Mouse (Mus musculus): ENCODE results near the gene Zbtb43. TPM values are rescaled to one million over a fixed set of nuclear protein-coding genes. Genes with fewer than 3 reads are reported as not detected.

The Zbtb43 gene
- polyA plus RNA-seq, 1 experiment from 2014 or later: 35.8 TPM

DNA sequence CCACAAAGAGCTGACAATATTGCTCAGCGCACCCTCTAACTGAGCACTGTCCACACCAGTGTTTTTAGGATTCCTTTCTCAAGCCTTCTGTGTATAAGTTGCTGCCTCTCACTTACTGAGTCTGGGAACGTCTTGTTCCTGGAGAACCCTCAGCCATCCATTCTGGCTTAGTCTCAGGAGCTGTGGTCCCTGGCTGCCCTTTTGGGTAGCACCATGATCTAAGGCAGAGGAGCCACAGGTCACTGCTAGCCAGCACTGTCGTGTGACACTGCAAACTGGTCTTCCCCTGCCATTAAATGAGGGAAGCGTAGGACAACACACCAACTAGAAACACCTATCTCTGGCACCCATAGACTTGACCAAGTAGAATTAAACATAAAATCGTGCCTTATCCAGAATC lies 15.6 kb downstream of the Zbtb43 start:
- Histone ChIP-seq H3K4me1 (peaks cover 4% of the 10 kb centered on the region; the same call in 1 of the 2 replicates), H3K4me3 (no peak overlapping the region), H3K9ac (replicated peaks) (no peak overlapping the region), H3K36me3 (peaks cover 55% of the 10 kb centered on the region), H3K27me3 (no peaks in the 10 kb centered on the region), H3K4me2 (replicated peaks) (no peak overlapping the region), H3K9me3 (no peaks in the 10 kb centered on the region), H3K27ac (replicated peaks) (peak overlapping the region; percentile 51; the same call in 1 of the 2 replicates)
- 91% methylated on average over 5 of the region's 5 CpGs for WGBS
- ATAC-seq (replicated peaks): no peak

DNA sequence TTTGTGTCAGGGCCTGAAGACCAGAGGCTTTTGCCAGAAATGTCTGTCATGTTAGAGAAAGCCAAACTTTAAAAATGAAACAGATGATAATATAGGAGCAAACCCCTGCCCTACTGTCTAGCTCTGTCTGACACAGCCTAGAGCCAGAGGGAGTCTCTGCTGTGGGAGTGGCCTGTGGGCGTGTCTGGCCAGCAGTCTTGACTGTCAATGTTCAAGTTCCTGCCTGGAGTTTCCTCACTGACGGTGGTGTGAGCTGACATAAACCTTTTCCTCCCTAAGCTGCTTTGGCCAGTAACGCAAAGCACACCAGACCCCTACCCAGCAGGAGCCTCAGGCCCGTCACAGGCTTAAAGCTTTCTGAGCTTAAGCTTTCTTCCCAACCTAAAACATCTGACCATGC lies 16.2 kb downstream of the Zbtb43 start:
- Histone ChIP-seq H3K4me3 (no peak overlapping the region), H3K36me3 (peaks cover 55% of the 10 kb centered on the region), H3K4me1 (peaks cover 4% of the 10 kb centered on the region; the same call in 1 of the 2 replicates), H3K9me3 (no peaks in the 10 kb centered on the region), H3K4me2 (replicated peaks) (no peak overlapping the region), H3K27me3 (no peaks in the 10 kb centered on the region), H3K9ac (replicated peaks) (no peak overlapping the region), H3K27ac (replicated peaks) (no peak overlapping the region)
- 64% methylated on average over 4 of the region's 4 CpGs for WGBS
- ATAC-seq (replicated peaks): no peak

DNA sequence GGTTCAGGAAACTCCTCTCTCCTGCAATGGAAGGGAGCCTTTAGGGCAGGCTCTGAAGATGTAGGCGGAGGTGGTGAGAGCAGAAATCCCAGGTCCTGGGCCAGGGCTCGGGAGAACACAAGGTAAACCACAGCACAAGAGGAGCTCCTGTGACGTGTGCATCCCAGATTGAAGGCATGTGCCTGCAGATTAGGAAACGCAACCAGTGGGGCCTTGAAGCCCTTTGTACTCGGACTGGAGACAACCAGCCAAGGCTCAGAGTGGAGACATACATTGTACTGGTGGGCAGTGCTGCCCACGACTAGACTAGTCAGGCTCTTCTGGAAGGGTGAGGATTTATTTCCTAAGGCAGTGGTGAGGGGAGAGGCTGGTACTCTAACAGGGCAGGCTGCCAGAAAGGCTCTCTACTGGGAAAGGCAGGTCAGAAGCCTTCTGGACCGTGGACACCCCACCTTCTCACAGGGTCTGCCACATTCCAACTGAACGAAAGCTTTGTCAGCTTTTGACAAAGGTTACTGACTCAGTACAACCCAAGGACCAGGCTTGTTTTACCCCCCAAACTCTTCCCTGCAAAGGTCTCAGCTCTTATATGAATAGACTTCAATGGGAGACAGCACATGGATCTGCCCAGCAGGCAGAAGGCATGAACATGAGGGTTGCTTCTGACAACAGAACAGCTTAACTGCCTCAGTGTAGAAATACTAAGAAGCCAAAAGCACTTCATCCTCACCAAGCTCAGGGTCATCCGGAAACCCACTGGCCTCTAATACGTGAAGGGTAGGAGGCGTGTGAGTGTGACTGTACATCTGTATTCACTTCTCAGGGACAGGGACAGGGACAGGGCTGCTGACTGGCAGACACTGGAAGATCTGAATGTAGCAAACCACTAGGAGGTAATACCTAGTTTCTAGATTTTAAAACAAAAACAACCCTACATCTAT lies 17.1 kb downstream of the Zbtb43 start:
- no peaks in the 10 kb centered on the region for H3K9me3 ChIP-seq
- peaks cover 49% of the 10 kb centered on the region for H3K36me3 ChIP-seq
- no peaks in the 10 kb centered on the region for H3K27me3 ChIP-seq
- ATAC-seq (replicated peaks): no peak
- H3K4me3 ChIP-seq: no peak overlapping the region
- H3K9ac ChIP-seq (replicated peaks): no peak overlapping the region
- peaks cover 4% of the 10 kb centered on the region; the same call in 1 of the 2 replicates for H3K4me1 ChIP-seq
- H3K27ac ChIP-seq (replicated peaks): no peak overlapping the region
- 86% methylated on average over 11 of the region's 11 CpGs for WGBS
- no peak overlapping the region for H3K4me2 ChIP-seq (replicated peaks)

DNA sequence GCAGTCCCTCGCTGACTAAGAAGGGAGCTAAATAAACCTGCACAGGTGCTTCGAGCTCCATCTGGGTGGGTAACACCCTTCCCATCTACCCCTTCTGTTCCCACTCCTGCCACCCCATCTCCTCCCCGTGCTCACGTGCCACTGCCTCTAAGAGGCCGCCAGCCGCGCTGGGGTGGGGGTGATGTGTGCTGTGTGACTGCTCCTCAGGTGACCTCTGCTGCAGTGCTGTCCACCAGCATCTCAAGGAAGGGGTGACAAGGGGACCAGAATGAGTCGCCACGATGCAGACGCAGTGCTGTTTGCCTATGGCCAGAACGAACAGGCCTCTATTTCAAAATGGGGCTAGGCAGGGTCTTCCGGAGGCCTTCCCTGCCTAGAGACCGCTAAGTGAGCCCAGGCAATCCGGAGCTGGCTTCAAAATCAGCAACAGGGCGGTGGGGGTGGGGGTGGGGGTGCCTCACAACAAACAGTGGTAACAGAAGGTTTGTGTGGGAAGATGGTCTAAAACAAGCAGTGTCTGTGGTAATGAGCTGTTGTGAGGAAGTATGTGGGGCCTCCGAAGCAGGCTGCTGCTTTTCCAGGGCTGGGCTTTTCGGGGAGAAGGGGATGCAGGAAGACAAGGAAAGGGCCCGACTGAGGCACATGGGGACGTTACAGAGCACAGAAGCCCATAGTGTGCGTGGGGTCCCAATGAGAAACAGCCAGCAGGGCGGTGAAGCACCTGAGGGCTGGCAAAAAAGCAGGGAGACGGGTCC lies 19.1 kb downstream of the Zbtb43 start:
- Histone ChIP-seq H3K9ac (replicated peaks) (no peak overlapping the region), H3K4me2 (replicated peaks) (no peak overlapping the region), H3K4me3 (no peak overlapping the region), H3K9me3 (no peaks in the 10 kb centered on the region), H3K36me3 (peaks cover 38% of the 10 kb centered on the region), H3K4me1 (peaks cover 4% of the 10 kb centered on the region; the same call in 1 of the 2 replicates), H3K27ac (replicated peaks) (no peak overlapping the region), H3K27me3 (no peaks in the 10 kb centered on the region)
- WGBS: 91% methylated on average over 22 of the region's 22 CpGs
- ATAC-seq (replicated peaks): no peak

DNA sequence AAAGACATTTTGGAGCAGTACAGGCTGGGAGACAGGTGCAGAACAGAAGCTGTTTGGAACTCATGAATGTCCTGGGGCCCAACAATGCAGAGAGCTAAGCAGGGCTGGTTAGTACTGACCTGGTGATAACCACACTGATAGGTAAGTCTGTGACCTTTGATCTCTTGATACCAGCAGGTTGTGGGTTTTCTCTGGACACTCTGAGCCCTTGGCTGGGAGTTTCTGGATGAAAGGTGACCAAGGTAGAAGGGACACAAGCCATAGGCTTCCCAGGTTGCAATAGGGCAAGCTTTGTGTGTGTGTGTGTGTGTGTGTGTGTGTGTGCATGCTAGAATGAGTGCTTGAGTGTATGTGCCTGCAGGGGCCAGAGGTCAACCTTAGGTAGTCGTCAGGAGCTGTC lies 21.6 kb downstream of the Zbtb43 start:
- Histone ChIP-seq H3K9me3 (no peaks in the 10 kb centered on the region), H3K36me3 (peaks cover 17% of the 10 kb centered on the region), H3K27ac (replicated peaks) (no peak overlapping the region), H3K27me3 (no peaks in the 10 kb centered on the region), H3K4me1 (no peaks in the 10 kb centered on the region), H3K4me3 (no peak overlapping the region), H3K9ac (replicated peaks) (no peak overlapping the region), H3K4me2 (replicated peaks) (no peak overlapping the region)
- WGBS: 53% methylated on average over 1 of the region's 1 CpGs
- no peak for ATAC-seq (replicated peaks)

DNA sequence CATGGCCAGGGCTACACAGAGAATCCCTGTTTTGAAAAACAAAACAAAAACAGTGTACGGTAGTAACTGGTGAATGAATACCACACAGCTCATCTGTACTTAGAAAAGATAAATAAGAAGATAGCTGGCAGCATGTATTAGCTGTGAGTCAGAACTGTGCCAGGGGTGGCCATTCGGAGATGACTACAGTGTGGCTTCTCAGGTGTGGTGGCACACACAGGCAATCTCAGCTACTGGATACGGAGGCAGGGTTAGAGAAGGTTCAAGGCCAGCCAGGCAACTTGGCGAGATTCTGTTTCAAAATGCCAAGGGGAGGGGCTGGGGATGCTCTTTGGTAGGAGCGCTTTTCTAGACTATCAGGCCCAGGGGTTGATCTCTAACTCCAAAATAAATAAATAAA lies 22.6 kb downstream of the Zbtb43 start:
- Histone ChIP-seq H3K36me3 (peaks cover 12% of the 10 kb centered on the region), H3K27me3 (no peaks in the 10 kb centered on the region), H3K4me2 (replicated peaks) (no peak overlapping the region), H3K27ac (replicated peaks) (no peak overlapping the region), H3K9me3 (no peaks in the 10 kb centered on the region), H3K9ac (replicated peaks) (no peak overlapping the region), H3K4me1 (peaks cover 5% of the 10 kb centered on the region), H3K4me3 (no peak overlapping the region)
- ATAC-seq (replicated peaks): no peak
- 90% methylated on average over 5 of the region's 5 CpGs for WGBS

DNA sequence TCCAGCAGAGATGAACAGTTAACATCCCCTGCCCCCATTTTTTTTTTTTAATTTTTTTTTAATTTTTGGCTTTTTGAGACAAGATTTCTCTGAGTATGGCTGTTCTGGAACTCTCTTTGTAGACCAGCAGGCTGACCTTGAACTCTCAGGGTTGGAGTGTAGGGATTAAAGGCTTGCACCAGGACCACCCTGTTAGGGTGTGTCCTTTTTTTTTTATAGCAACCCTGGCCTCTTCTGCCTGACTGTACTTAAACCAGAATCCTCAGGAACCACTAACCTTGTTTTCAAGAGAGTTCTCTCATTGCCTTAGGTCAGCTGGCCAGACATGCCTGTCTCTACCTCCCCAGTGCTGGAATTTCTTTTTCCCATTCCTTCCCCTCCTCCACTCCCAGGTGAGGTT lies 23.5 kb downstream of the Zbtb43 start:
- no peaks in the 10 kb centered on the region for H3K9me3 ChIP-seq
- H3K36me3 ChIP-seq: peaks cover 9% of the 10 kb centered on the region
- no peak for ATAC-seq (replicated peaks)
- H3K27ac ChIP-seq (replicated peaks): no peak overlapping the region
- no peaks in the 10 kb centered on the region for H3K27me3 ChIP-seq
- H3K4me1 ChIP-seq: peaks cover 8% of the 10 kb centered on the region
- H3K4me3 ChIP-seq: no peak overlapping the region
- H3K9ac ChIP-seq (replicated peaks): no peak overlapping the region
- no peak overlapping the region for H3K4me2 ChIP-seq (replicated peaks)

DNA sequence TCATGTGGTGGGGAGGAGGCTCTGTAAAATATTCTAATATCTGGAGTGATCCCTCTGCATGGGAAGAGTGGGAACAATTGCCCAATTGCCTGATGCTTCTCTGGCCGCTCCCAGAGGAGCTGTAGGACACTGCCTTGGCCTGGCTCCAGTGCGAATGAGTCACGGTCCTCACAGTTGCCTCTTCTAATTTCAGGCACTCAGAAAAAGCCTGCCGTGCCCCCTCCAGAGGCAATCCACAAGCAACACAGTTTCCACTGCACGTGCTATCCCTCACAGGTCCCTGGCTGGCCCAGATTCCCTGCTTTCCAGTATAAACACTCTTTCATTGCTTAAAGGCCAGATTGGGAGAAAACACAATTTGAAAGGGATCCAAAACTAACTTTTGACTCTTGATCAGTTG lies 24.0 kb downstream of the Zbtb43 start:
- H3K36me3 ChIP-seq: peaks cover 7% of the 10 kb centered on the region; the same call in 1 of the 2 replicates
- WGBS: 39% methylated on average over 5 of the region's 5 CpGs
- H3K4me1 ChIP-seq: peaks cover 11% of the 10 kb centered on the region
- no peak overlapping the region for H3K9ac ChIP-seq (replicated peaks)
- H3K4me2 ChIP-seq (replicated peaks): no peak overlapping the region
- no peak overlapping the region for H3K4me3 ChIP-seq
- H3K27me3 ChIP-seq: no peaks in the 10 kb centered on the region
- no peak overlapping the region for H3K27ac ChIP-seq (replicated peaks)
- no peak for ATAC-seq (replicated peaks)
- H3K9me3 ChIP-seq: no peaks in the 10 kb centered on the region

DNA sequence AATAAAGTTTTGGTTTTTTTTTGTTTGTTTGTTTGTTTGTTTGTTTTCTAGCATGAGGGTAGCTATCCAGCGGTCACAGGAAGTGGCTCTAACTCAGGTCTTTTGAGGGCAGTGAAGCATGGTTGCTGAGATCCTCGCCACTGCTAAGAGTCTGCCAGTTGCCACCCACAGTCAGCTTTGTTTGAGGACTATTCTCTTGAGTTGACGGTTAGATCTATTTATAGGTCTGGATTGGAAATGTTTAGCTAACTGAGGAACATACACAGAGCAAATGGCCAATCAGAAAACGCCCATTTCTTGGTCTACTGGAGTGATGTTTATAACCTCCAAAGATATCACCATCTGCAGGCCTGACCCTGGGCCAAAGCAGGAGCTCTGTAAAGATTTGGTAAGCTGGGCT lies 25.7 kb downstream of the Zbtb43 start:
- Histone ChIP-seq H3K9ac (replicated peaks) (no peak overlapping the region), H3K27me3 (no peaks in the 10 kb centered on the region), H3K36me3 (no peaks in the 10 kb centered on the region), H3K9me3 (no peaks in the 10 kb centered on the region), H3K4me1 (peaks cover 13% of the 10 kb centered on the region), H3K4me3 (no peak overlapping the region), H3K4me2 (replicated peaks) (no peak overlapping the region), H3K27ac (replicated peaks) (no peak overlapping the region)
- no peak for ATAC-seq (replicated peaks)
- 50% methylated on average over 4 of the region's 4 CpGs for WGBS

DNA sequence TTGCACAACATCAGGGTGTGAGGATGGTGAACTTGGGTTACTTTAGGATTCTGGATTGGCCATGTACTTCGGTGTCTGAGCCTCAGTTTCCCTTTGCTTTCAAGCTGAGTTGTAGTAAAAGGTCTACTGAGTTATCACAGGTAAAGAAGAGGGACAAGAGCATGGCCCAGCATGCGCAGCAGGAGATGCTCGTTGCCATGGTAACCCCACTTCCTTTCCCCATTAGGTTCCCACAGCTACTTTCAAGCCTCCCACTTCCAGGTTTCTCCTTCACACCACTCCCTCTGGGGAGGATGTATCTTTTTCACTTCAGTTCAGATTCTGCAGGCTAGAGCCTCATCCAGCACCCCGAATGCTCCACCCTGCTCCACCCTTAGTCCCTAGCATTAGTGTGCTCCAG lies 27.5 kb downstream of the Zbtb43 start:
- H3K9ac ChIP-seq (replicated peaks): no peak overlapping the region
- peaks cover 18% of the 10 kb centered on the region for H3K4me1 ChIP-seq
- ATAC-seq (replicated peaks): no peak
- no peak overlapping the region for H3K27ac ChIP-seq (replicated peaks)
- no peaks in the 10 kb centered on the region for H3K9me3 ChIP-seq
- 31% methylated on average over 4 of the region's 4 CpGs for WGBS
- no peaks in the 10 kb centered on the region for H3K36me3 ChIP-seq
- no peak overlapping the region for H3K4me2 ChIP-seq (replicated peaks)
- H3K4me3 ChIP-seq: no peak overlapping the region
- no peaks in the 10 kb centered on the region for H3K27me3 ChIP-seq

DNA sequence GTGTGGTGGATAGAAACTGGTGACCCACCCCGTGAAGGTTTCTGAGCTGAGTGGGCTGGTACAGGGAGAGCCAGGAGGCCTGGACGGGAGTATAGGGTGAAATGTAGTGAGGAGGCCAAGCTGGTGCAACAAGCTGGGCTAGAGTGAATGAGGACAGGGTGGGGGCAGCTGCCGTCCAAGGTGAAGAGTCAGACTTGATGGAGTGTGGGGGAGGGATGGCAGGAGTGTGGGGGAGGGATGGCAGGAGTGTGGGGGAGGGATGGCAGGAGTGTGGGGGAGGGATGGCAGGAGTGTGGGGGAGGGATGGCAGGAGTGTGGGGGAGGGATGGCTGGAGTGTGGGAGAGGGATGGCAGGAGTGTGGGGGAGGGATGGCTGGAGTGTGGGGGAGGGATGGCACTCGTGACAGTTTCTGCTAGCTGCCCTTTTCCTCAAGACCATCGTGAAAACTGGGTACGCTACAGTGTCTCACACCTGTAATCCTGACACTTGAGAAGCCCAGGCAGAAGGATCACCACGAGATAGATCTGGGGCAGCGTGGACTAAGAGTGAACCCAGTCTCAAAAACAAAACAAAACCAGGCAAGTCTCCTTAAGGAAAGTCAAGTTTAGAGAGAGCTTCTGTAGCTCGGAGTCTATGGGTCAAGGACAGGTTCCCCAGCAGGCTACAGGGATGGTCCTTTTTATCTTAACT lies 28.2 kb downstream of the Zbtb43 start:
- H3K9me3 ChIP-seq: no peaks in the 10 kb centered on the region
- H3K4me3 ChIP-seq: no peak overlapping the region
- no peak overlapping the region for H3K27ac ChIP-seq (replicated peaks)
- WGBS: 20% methylated on average over 9 of the region's 9 CpGs
- H3K4me2 ChIP-seq (replicated peaks): no peak overlapping the region
- H3K27me3 ChIP-seq: no peaks in the 10 kb centered on the region
- ATAC-seq (replicated peaks): no peak
- peaks cover 22% of the 10 kb centered on the region for H3K4me1 ChIP-seq
- no peak overlapping the region for H3K9ac ChIP-seq (replicated peaks)
- no peaks in the 10 kb centered on the region for H3K36me3 ChIP-seq

DNA sequence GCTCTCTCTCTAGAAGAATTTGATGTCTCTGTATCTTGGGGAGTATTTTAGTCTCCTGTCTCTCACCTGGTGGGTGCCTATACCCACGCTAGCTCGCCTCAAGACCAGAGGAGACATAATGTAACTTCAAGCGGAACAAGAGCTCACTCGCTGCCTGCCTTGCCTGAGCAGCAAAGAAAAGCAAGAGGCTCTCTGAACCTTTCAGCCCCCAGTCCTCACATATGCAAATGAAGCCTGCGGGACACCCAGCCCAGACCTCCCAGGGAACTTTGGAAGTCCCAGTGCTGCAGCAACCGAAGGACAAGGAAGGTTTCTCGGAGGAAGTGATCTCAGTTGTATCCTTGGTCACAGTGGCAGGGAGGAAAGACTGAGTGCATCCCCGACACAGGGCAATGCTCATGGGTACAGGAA lies 28.9 kb downstream of the Zbtb43 start:
- H3K36me3 ChIP-seq: no peaks in the 10 kb centered on the region
- no peak for ATAC-seq (replicated peaks)
- H3K27me3 ChIP-seq: no peaks in the 10 kb centered on the region
- no peak overlapping the region for H3K9ac ChIP-seq (replicated peaks)
- H3K4me2 ChIP-seq (replicated peaks): no peak overlapping the region
- 4% methylated on average over 8 of the region's 8 CpGs for WGBS
- H3K27ac ChIP-seq (replicated peaks): no peak overlapping the region
- H3K4me3 ChIP-seq: no peak overlapping the region
- peaks cover 22% of the 10 kb centered on the region for H3K4me1 ChIP-seq
- H3K9me3 ChIP-seq: no peaks in the 10 kb centered on the region
